Mouse (Mus musculus): ENCODE measurements at regions not wholly inside any gene's neighbourhood (a gene's known extent, or its start where the extent isn't known, plus 50 kb on each side); places are given as distances from the start of the nearest gene placed in this dataset.

- H3K79me2 ChIP-seq (ENCODE audit: control insufficient read depth, insufficient read depth, low read length, poor library complexity), result no peaks in the 10 kb centered on the region
- no peak overlapping the region for H3K27ac ChIP-seq (ENCODE audit: control insufficient read depth, low read depth, low read length)
- no peak overlapping the region for H3K9ac ChIP-seq (ENCODE audit: control insufficient read depth, low read depth, low read length, poor library complexity, severe bottlenecking)
- H3K4me3 ChIP-seq (ENCODE audit: control insufficient read depth in 1 of 2, insufficient read depth in 1 of 2, low read depth in 2 of 2, low read length in 2 of 2), result no peak overlapping the region
- no peaks in the 10 kb centered on the region for H3K27me3 ChIP-seq (ENCODE audit: control insufficient read depth in 1 of 2, insufficient read depth in 2 of 2, low read length in 2 of 2)
- DNase-seq (ENCODE audit: low read depth, low spot score), result no peak
- H3K9me3 ChIP-seq (replicated peaks; ENCODE audit: insufficient read depth, low read length), result no peaks in the 10 kb centered on the region
- H3K4me1 ChIP-seq (ENCODE audit: control insufficient read depth in 1 of 2, insufficient read depth in 2 of 2, low read length in 2 of 2), result no peaks in the 10 kb centered on the region
- no peak for TF ChIP-seq SMC3 (IDR thresholded peaks at IDR 0.05; ENCODE audit: low read depth, low read length)
- no peak for TF ChIP-seq MYB (IDR thresholded peaks at IDR 0.05; ENCODE audit: low read depth, low read length)
- no peak for TF ChIP-seq ETS1 (IDR thresholded peaks at IDR 0.05; ENCODE audit: low read depth, low read length)
- no peak for TF ChIP-seq CTCF (IDR thresholded peaks at IDR 0.05 in 2 of 3, conservative IDR thresholded peaks at IDR 0.05 in 1 of 3; ENCODE audit: control insufficient read depth in 1 of 3, insufficient read depth in 1 of 3, low read depth in 2 of 3, low read length in 3 of 3, poor library complexity in 1 of 3, severe bottlenecking in 1 of 3)
- no peak for TF ChIP-seq ZC3H11A (IDR thresholded peaks at IDR 0.05; ENCODE audit: low read depth, low read length)
- no peak for TF ChIP-seq CHD1 (IDR thresholded peaks at IDR 0.05; ENCODE audit: low read depth, low read length)
- no peak for TF ChIP-seq MAFK (IDR thresholded peaks at IDR 0.05; ENCODE audit: borderline replicate concordance, low read depth, low read length)
- no peak for TF ChIP-seq POLR2AphosphoS5 (IDR thresholded peaks at IDR 0.05; ENCODE audit: borderline replicate concordance, low read depth, low read length)
- no peak for TF ChIP-seq NRF1 (IDR thresholded peaks at IDR 0.05; ENCODE audit: insufficient read depth, low read depth, low read length, poor library complexity, severe bottlenecking)
- TF ChIP-seq POLR2AphosphoS2 (IDR thresholded peaks at IDR 0.05; ENCODE audit: low read length), result no peak
- TF ChIP-seq GABPA (IDR thresholded peaks at IDR 0.05; ENCODE audit: low read depth, low read length), result no peak
- no peak for TF ChIP-seq HCFC1 (IDR thresholded peaks at IDR 0.05; ENCODE audit: low read depth, low read length)
- no peak for TF ChIP-seq CHD2 (IDR thresholded peaks at IDR 0.05; ENCODE audit: low read length)
- TF ChIP-seq MEF2A (IDR thresholded peaks at IDR 0.05; ENCODE audit: extremely low read depth, insufficient replicate concordance, low read depth, low read length, poor library complexity, severe bottlenecking), result no peak
- H3K36me3 ChIP-seq (ENCODE audit: control insufficient read depth in 1 of 2, insufficient read depth in 2 of 2, low read length in 2 of 2), result no peaks in the 10 kb centered on the region
These were observed 78.6 kb downstream of the 1700009N14Rik start for GRCm38 (mm10) chr4:39528661-39529060.

DNA sequence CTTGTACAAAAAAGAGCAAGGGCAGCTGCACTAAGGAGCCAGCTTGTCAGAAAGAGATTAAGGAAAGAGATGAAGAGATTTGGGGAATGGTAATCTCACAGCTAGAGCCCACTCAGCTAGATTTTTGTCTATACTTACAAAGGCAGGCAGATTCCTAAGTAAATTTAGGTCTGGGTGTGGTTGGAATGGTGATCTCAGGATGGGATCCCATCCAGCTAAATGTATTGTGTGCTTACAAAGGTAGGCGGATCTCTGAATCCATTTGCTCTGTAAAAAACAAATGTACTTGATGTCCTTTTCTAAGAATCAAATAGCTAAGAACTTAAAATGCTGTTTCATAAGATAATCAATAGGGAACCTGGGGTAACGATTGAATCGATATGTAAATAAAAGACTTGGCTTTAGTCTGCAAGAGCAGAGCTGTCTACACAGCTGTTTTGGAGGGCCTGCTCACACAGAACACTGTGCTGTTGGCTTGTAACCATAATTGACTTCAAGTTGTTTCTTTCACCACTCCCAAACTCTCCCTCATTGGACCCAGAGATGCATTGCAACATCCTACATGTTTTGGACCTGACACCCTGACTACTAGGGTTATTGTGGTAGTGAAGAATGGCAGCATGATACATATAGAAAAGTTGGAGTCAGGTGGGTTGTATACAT lies 106.1 kb downstream of the 1700009N14Rik start:
- Histone ChIP-seq H3K4me1 (ENCODE audit: control insufficient read depth in 1 of 2, insufficient read depth in 2 of 2, low read length in 2 of 2) (no peaks in the 10 kb centered on the region), H3K9ac (ENCODE audit: control insufficient read depth, low read depth, low read length, poor library complexity, severe bottlenecking) (no peak overlapping the region), H3K36me3 (ENCODE audit: control insufficient read depth in 1 of 2, insufficient read depth in 2 of 2, low read length in 2 of 2) (no peaks in the 10 kb centered on the region), H3K27me3 (ENCODE audit: control insufficient read depth in 1 of 2, insufficient read depth in 2 of 2, low read length in 2 of 2) (no peaks in the 10 kb centered on the region), H3K4me3 (ENCODE audit: control insufficient read depth in 1 of 2, insufficient read depth in 1 of 2, low read depth in 2 of 2, low read length in 2 of 2) (no peak overlapping the region), H3K79me2 (ENCODE audit: control insufficient read depth, insufficient read depth, low read length, poor library complexity) (no peaks in the 10 kb centered on the region), H3K27ac (ENCODE audit: control insufficient read depth, low read depth, low read length) (no peak overlapping the region), H3K9me3 (replicated peaks; ENCODE audit: insufficient read depth, low read length) (no peaks in the 10 kb centered on the region)
- TF ChIP-seq USF2 (IDR thresholded peaks at IDR 0.05; ENCODE audit: borderline replicate concordance in 1 of 2, insufficient read depth in 1 of 2, low read depth in 1 of 2, low read length in 2 of 2), result no peak
- TF ChIP-seq KAT2A (conservative IDR thresholded peaks at IDR 0.05; ENCODE audit: low read depth, low read length), result no peak
- TF ChIP-seq ZKSCAN1 (IDR thresholded peaks at IDR 0.05; ENCODE audit: low read depth, low read length), result no peak
- TF ChIP-seq MAZ (IDR thresholded peaks at IDR 0.05; ENCODE audit: low read depth, low read length), result no peak
- no peak for TF ChIP-seq MYC (IDR thresholded peaks at IDR 0.05; ENCODE audit: low read depth, low read length)
- DNase-seq (ENCODE audit: low read depth, low spot score), result no peak
